Mouse (Mus musculus): ENCODE results near the gene Prss12.

DNA sequence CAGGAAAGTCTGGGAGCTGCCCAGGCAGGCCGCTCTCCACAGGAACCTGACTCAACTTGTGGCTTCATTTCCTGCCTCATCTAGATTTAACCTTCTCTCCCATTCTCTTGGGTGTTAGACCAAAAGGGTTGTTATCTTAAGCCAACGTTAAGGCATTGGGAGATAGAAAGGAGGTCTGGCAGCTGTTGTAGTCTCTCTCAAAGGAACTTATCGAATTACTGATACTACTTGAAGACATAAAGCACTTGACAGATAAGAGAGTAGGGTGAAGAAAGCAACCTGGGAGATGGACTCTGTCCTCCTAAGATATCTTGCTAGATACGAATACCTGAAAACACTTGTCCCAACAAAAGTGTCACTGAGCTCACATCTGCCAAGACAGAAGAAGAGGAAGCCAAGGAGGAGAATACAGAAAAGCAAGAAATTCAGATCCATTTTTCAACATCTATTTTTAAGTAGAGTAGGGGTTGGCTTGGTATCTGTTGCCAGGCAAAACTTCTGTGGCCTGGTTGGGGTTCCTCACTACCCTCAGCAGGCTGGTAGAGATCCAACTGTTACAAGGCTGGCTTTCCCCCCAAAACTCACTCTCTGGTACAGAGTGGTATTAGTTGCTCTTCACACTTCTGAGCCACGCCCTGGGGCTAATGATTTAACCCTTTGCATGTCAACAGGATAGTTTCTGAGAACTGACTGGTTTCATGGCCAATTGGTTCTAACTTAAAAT is 14.6 kb upstream of the Prss12 start:
- TF ChIP-seq MAFK (IDR thresholded peaks at IDR 0.05; ENCODE audit: insufficient read depth, low read depth, low read length) (no peak), ZNF384 (IDR thresholded peaks at IDR 0.05; ENCODE audit: low read depth, low read length) (no peak), CHD2 (IDR thresholded peaks at IDR 0.05; ENCODE audit: low read depth, low read length) (no peak)

Measured in ES-E14 (cell line).